Mouse (Mus musculus): ENCODE results near the gene Katna1. TPM values are rescaled to one million over a fixed set of nuclear protein-coding genes. Genes with fewer than 3 reads are reported as not detected.
A peak's percentile ranks its signal among the peaks of the same experiment; 100 is the strongest.

Katna1 gene
- polyA plus RNA-seq (2012; rRNA removed), result 13.6 and 17.5 TPM in 2 replicates

GRCm38 (mm10) chr10:7725751-7726500, at the start of gene Katna1:
Gene Katna1, plus strand, starts transcription at chr10:7726000.
- TF ChIP-seq POLR2A (IDR thresholded peaks at IDR 0.05; ENCODE audit: borderline replicate concordance, extremely low read depth, insufficient read depth, insufficient read length, poor library complexity, severe bottlenecking) (peak; percentile 69; the same call in 1 of the 2 replicates), CTCF (IDR thresholded peaks at IDR 0.05; ENCODE audit: borderline replicate concordance, extremely low read depth, insufficient read depth, insufficient read length) (no peak)

DNA sequence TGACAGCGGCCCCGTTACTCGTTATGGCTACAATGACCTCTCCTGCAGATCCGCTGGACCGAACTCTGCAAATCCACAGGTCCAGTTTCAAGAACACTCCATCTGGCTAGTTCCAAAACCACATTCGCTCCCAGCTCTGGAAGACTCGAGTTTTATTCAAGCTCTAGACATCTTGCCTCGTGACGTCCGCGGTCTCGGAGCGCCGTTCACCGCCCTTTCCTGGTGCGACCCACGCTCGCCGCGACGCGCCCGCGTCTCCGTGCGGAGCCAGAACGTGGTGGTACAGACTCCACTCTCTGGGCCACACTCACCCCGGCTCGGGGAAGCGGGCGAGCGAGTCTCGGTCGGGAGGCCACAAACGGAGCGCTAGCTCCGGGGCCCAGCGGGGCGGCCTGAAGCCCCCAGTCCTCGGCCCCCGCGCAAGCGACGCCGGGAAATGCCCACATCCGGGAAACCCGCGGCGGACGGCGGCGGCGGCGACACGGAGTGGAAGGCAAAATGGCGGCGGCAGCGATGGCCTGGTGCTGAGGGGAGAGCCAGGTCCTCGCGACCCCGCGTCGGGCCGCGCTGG, 45.0 kb upstream of the Katna1 start, which contains the start of the genes Pcmt1 and Lats1:
TSS of gene Pcmt1 (minus strand) at position 406 of the 571 bp plus-strand sequence.
TSS of gene Lats1 (plus strand) at position 484 of the 571 bp plus-strand sequence.
- TF ChIP-seq CTCF (IDR thresholded peaks at IDR 0.05; ENCODE audit: borderline replicate concordance, extremely low read depth, insufficient read depth, insufficient read length), result no peak
- TF ChIP-seq POLR2A (IDR thresholded peaks at IDR 0.05; ENCODE audit: borderline replicate concordance, extremely low read depth, insufficient read depth, insufficient read length, poor library complexity, severe bottlenecking), result peak; percentile 97
- peak; percentile 93 for DNase-seq (ENCODE audit: low read depth)

More at GRCm38 (mm10) chr10:7725751-7726500, at the start of gene Katna1:
- peak; percentile 97 for DNase-seq (ENCODE audit: low read depth)

- peak; percentile 85 for DNase-seq (ENCODE audit: low read depth)
- TF ChIP-seq CTCF (IDR thresholded peaks at IDR 0.05; ENCODE audit: borderline replicate concordance, extremely low read depth, insufficient read depth, insufficient read length), result peak; percentile 43; the same call in 1 of the 2 replicates
- TF ChIP-seq POLR2A (IDR thresholded peaks at IDR 0.05; ENCODE audit: borderline replicate concordance, extremely low read depth, insufficient read depth, insufficient read length, poor library complexity, severe bottlenecking), result no peak; the same call in 1 of the 2 replicates
These were observed 44.3 kb upstream of the Katna1 start for GRCm38 (mm10) chr10:7681343-7682025.

DNA sequence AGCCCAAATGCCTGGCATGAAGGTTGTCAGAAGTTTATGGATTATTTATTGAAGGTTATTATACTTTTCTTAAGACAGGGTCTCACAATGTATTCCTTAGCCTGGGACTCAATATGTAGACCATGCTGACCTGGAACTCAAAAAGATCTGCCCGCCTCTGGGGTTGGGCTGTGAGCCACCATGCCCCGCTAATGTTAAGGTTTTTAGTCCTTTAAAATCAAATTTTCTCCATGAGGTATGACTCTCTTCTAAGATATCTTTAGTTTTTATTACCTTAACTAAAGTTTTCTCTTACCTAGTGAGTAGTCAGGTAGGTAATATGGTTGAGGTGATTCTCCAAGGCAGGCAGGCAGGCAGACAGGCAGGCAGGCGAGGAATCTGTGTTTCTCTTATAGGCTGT, 43.6 kb upstream of the Katna1 start:
- DNase-seq (ENCODE audit: low read depth), result no peak
- TF ChIP-seq POLR2A (IDR thresholded peaks at IDR 0.05; ENCODE audit: borderline replicate concordance, extremely low read depth, insufficient read depth, insufficient read length, poor library complexity, severe bottlenecking) (no peak), CTCF (IDR thresholded peaks at IDR 0.05; ENCODE audit: borderline replicate concordance, extremely low read depth, insufficient read depth, insufficient read length) (no peak)

GRCm38 (mm10) chr10:7686902-7687301, 38.9 kb upstream of the Katna1 start:
- TF ChIP-seq POLR2A (IDR thresholded peaks at IDR 0.05; ENCODE audit: borderline replicate concordance, extremely low read depth, insufficient read depth, insufficient read length, poor library complexity, severe bottlenecking) (no peak), CTCF (IDR thresholded peaks at IDR 0.05; ENCODE audit: borderline replicate concordance, extremely low read depth, insufficient read depth, insufficient read length) (no peak)
- no peak for DNase-seq (ENCODE audit: low read depth)

DNA sequence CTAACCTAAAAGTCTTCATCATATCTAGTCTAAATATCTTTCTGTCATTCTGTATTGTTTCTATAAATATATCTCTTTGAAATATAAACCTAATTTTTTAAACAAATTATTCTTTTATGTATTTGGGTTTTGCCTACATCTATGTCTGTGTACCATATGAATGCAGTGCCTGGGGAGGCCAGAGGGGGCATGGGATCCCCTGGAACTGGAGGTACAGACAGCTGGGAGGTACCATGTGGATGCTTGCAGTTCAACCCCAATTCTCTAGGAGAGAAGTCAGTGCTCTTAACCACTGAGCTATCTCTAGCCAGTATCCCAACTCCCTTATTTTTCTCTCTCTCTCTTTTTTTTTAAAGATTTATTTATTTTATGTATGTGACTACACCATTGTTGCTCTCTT, 30.5 kb upstream of the Katna1 start:
- DNase-seq (ENCODE audit: low read depth), result no peak
- TF ChIP-seq CTCF (IDR thresholded peaks at IDR 0.05; ENCODE audit: borderline replicate concordance, extremely low read depth, insufficient read depth, insufficient read length) (peak; percentile 22; the same call in 1 of the 2 replicates), POLR2A (IDR thresholded peaks at IDR 0.05; ENCODE audit: borderline replicate concordance, extremely low read depth, insufficient read depth, insufficient read length, poor library complexity, severe bottlenecking) (no peak)

- TF ChIP-seq POLR2A (IDR thresholded peaks at IDR 0.05; ENCODE audit: borderline replicate concordance, extremely low read depth, insufficient read depth, insufficient read length, poor library complexity, severe bottlenecking) (no peak), CTCF (IDR thresholded peaks at IDR 0.05; ENCODE audit: borderline replicate concordance, extremely low read depth, insufficient read depth, insufficient read length) (no peak)
- DNase-seq (ENCODE audit: low read depth), result no peak
These were observed 25.7 kb upstream of the Katna1 start for GRCm38 (mm10) chr10:7700120-7700519.

DNA sequence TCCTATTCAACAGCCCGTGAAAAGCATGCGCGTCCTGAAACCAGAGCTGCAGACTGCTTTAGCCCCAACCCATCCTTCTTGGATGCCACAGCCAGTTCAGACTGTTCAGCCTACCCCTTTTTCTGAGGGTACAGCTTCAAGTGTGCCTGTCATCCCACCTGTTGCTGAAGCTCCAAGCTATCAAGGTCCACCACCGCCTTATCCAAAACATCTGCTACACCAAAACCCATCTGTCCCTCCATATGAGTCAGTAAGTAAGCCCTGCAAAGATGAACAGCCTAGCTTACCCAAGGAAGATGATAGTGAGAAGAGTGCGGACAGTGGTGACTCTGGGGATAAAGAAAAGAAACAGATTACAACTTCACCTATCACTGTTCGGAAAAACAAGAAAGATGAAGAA, 23.2 kb upstream of the Katna1 start:
- TF ChIP-seq CTCF (IDR thresholded peaks at IDR 0.05; ENCODE audit: borderline replicate concordance, extremely low read depth, insufficient read depth, insufficient read length) (no peak), POLR2A (IDR thresholded peaks at IDR 0.05; ENCODE audit: borderline replicate concordance, extremely low read depth, insufficient read depth, insufficient read length, poor library complexity, severe bottlenecking) (no peak)
- no peak for DNase-seq (ENCODE audit: low read depth)

- DNase-seq (ENCODE audit: low read depth), result no peak
- TF ChIP-seq POLR2A (IDR thresholded peaks at IDR 0.05; ENCODE audit: borderline replicate concordance, extremely low read depth, insufficient read depth, insufficient read length, poor library complexity, severe bottlenecking) (no peak), CTCF (IDR thresholded peaks at IDR 0.05; ENCODE audit: borderline replicate concordance, extremely low read depth, insufficient read depth, insufficient read length) (no peak)
These were observed 15.7 kb upstream of the Katna1 start for GRCm38 (mm10) chr10:7710121-7710520.

GRCm38 (mm10) chr10:7712506-7712905, 13.3 kb upstream of the Katna1 start:
- no peak for DNase-seq (ENCODE audit: low read depth)
- TF ChIP-seq CTCF (IDR thresholded peaks at IDR 0.05; ENCODE audit: borderline replicate concordance, extremely low read depth, insufficient read depth, insufficient read length) (no peak), POLR2A (IDR thresholded peaks at IDR 0.05; ENCODE audit: borderline replicate concordance, extremely low read depth, insufficient read depth, insufficient read length, poor library complexity, severe bottlenecking) (no peak)

DNA sequence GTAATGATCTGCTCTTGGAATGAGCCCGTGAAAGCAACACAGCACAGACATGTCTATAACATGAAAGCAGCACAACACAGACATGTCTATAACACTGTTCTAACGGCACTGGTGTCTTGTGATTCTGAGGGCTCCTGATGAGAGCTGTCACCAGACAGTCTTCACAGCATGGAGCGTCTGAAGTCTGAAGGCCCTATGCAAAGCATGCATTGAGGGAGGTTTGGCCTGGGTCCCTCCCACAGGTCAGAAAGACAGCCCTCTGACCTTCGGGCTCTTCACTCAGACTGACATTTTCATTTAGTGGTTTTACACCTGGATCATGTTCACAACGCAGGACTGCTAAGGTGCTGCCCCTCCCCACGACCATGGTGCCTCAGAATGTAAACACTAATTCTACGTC, 10.7 kb upstream of the Katna1 start:
- DNase-seq (ENCODE audit: low read depth), result no peak
- TF ChIP-seq CTCF (IDR thresholded peaks at IDR 0.05; ENCODE audit: borderline replicate concordance, extremely low read depth, insufficient read depth, insufficient read length) (no peak), POLR2A (IDR thresholded peaks at IDR 0.05; ENCODE audit: borderline replicate concordance, extremely low read depth, insufficient read depth, insufficient read length, poor library complexity, severe bottlenecking) (no peak)
